Mouse (Mus musculus): Measurements from ENCODE around the gene Rcn3. TPM values are rescaled to one million over a fixed set of nuclear protein-coding genes. Genes with fewer than 3 reads are reported as not detected.
A peak's percentile ranks its signal among the peaks of the same experiment; 100 is the strongest.

Gene Rcn3
- polyA plus RNA-seq, 1 experiment from 2014 or later = 260 TPM

DNA sequence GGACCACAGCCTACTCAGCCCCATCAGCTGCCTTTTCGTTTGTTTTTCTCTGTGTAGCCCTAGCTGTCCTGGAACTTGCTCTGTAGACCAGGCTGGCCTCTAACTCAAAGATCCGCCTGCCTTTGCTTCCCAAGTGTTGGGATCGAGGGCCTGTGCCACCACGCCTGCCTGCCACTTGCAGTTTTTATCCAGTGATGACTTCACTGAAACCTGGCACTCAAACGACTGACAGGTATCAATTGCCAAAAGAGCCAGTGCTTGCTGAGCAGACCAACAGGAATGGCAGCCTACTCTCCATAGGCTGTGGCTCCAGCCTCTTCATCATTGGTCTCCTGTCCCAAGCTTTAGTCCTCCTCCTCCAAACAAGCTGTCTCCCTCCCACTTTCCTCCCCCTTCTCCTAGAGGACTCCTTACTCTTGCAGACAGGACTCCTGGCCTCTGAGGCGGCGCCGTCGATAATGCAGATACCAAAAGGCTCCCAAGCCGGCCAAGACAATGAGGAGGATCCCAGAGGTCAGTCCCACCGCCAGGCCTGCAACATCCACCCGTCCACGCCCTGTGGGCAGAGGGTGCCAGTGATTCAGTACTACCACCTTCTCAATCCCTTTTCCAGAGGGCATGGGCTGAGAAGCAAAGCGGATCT is 35.6 kb downstream of the Rcn3 start:
- H3K36me3 ChIP-seq (ENCODE audit: control insufficient read depth, insufficient read depth, low read length) = no peaks in the 10 kb centered on the region
- H3K9me3 ChIP-seq (ENCODE audit: control insufficient read depth, low read length) = no peaks in the 10 kb centered on the region
- H3K4me2 ChIP-seq (ENCODE audit: low read depth, low read length) = no peak overlapping the region
- no peaks in the 10 kb centered on the region for H3K27me3 ChIP-seq (replicated peaks; ENCODE audit: control insufficient read depth, insufficient read depth, low read length)
- no peak for ATAC-seq
- peaks cover 14% of the 10 kb centered on the region for H3K4me1 ChIP-seq (ENCODE audit: control insufficient read depth, insufficient read depth, low read length)
- H3K9ac ChIP-seq (ENCODE audit: low read depth, low read length) = no peak overlapping the region; the same call in 1 of the 2 replicates
- H3K27ac ChIP-seq (ENCODE audit: low read length) = no peak overlapping the region
- no peak overlapping the region for H3K4me3 ChIP-seq (ENCODE audit: low read length)
- 77% methylated on average over 14 of the region's 14 CpGs for WGBS

DNA sequence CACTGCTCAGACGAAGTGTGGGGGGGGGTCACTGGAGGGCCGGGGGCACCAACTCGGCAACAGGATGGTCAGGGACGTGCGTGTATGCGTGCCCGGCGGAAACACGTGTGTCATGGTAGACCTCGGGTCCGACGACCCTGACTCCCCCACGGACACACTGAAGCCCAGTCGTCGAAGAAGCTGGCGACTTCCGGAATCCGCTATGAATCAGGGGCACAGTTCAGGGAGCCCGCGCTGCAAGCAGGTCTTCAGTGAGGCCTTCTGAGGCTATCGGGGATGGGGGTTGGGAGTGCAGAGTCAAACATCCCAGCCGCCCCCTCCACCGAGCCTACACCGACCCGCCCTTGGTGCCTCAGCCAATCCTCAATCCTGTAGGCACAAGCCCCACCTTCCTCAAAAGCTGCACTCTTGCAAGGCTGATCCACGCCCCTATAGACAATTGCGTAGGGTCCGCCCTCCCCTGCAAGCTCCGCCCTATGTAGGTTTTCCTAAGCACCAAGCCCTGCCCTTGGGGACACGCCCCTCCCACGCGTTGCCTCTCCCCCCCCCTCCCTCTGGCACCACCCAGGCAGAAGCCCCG is 38.0 kb downstream of the Rcn3 start:
- Histone ChIP-seq H3K27me3 (replicated peaks; ENCODE audit: control insufficient read depth, insufficient read depth, low read length) (no peaks in the 10 kb centered on the region), H3K27ac (ENCODE audit: low read length) (peak overlapping the region; percentile 99), H3K4me1 (ENCODE audit: control insufficient read depth, insufficient read depth, low read length) (peaks cover 21% of the 10 kb centered on the region), H3K36me3 (ENCODE audit: control insufficient read depth, insufficient read depth, low read length) (peaks cover 14% of the 10 kb centered on the region; the same call in 1 of the 2 replicates), H3K9ac (ENCODE audit: low read depth, low read length) (peak overlapping the region; percentile 92), H3K4me3 (ENCODE audit: low read length) (peak overlapping the region; percentile 84), H3K4me2 (ENCODE audit: low read depth, low read length) (peak overlapping the region; percentile 74), H3K9me3 (ENCODE audit: control insufficient read depth, low read length) (no peaks in the 10 kb centered on the region)
- ATAC-seq = peak; percentile 94
- WGBS = under 1% methylated on average over 33 of the region's 33 CpGs

GRCm38 (mm10) chr7:45053117-45053930 is 38.7 kb downstream of the Rcn3 start:
- H3K9me3 ChIP-seq (ENCODE audit: control insufficient read depth, low read length) = no peaks in the 10 kb centered on the region
- peak overlapping the region; percentile 99 for H3K27ac ChIP-seq (ENCODE audit: low read length)
- peak overlapping the region; percentile 92 for H3K9ac ChIP-seq (ENCODE audit: low read depth, low read length)
- H3K4me2 ChIP-seq (ENCODE audit: low read depth, low read length) = peak overlapping the region; percentile 74
- H3K4me1 ChIP-seq (ENCODE audit: control insufficient read depth, insufficient read depth, low read length) = peaks cover 21% of the 10 kb centered on the region
- H3K27me3 ChIP-seq (replicated peaks; ENCODE audit: control insufficient read depth, insufficient read depth, low read length) = no peaks in the 10 kb centered on the region
- peak overlapping the region; percentile 84 for H3K4me3 ChIP-seq (ENCODE audit: low read length)
- under 1% methylated on average over 41 of the region's 59 CpGs for WGBS
- H3K36me3 ChIP-seq (ENCODE audit: control insufficient read depth, insufficient read depth, low read length) = peaks cover 20% of the 10 kb centered on the region
- peak; percentile 47 for ATAC-seq

DNA sequence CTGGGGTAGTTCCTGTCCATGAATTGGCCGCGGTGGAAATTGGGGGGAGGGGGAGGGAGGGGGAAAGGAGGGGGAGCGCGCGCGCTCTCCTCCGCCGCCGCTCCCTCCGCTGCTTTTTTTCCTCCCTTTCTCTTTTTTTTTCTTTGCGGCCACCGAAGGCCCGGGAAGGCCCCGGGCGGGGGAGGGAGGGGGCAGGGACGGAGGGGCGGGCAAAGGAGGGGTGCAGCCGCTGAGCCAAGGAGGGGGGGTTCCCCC is 39.2 kb downstream of the Rcn3 start, which contains the start of gene Prr12:
TSS of gene Prr12 (minus strand) at position 20 of the 255 bp plus-strand sequence.
- Histone ChIP-seq H3K4me3 (ENCODE audit: low read length) (peak within 1 kb of the TSS; percentile 84), H3K9me3 (ENCODE audit: control insufficient read depth, low read length) (no peaks in the 10 kb centered on the region), H3K4me2 (ENCODE audit: low read depth, low read length) (peak within 1 kb of the TSS; percentile 74), H3K36me3 (ENCODE audit: control insufficient read depth, insufficient read depth, low read length) (peaks cover 25% of the 10 kb centered on the region), H3K4me1 (ENCODE audit: control insufficient read depth, insufficient read depth, low read length) (peaks cover 21% of the 10 kb centered on the region), H3K27ac (ENCODE audit: low read length) (peak within 1 kb of the TSS; percentile 99), H3K9ac (ENCODE audit: low read depth, low read length) (peak within 1 kb of the TSS; percentile 92), H3K27me3 (replicated peaks; ENCODE audit: control insufficient read depth, insufficient read depth, low read length) (no peaks in the 10 kb centered on the region)
- WGBS = 0% methylated on average over 12 of the region's 18 CpGs
- ATAC-seq = peak; percentile 22

- Histone ChIP-seq H3K9me3 (ENCODE audit: control insufficient read depth, low read length) (no peaks in the 10 kb centered on the region), H3K27ac (ENCODE audit: low read length) (peak overlapping the region; percentile 99)
These were observed 39.7 kb downstream of the Rcn3 start for GRCm38 (mm10) chr7:45052181-45052861.

DNA sequence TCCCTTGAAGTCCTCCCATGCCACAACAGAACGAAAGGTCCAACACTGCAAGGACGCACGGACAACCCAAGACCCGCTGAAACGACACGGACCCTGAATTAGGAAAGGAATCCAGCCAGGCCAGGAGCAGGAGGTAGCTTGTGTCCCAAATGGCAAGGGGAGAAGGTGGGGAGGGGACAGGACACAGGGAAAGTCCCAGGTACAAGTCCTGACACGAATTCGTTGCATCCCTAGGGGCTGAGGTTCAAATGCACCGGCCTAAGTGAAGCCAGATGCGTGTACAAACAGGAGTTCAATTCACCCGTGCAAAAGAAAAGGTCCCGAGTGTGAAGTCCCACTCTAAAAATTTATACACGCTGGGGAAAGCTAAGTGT is 40.4 kb downstream of the Rcn3 start:
- Histone ChIP-seq H3K27ac (ENCODE audit: low read length) (peak overlapping the region; percentile 99), H3K4me2 (ENCODE audit: low read depth, low read length) (peak overlapping the region; percentile 74), H3K9me3 (ENCODE audit: control insufficient read depth, low read length) (no peaks in the 10 kb centered on the region), H3K36me3 (ENCODE audit: control insufficient read depth, insufficient read depth, low read length) (peaks cover 37% of the 10 kb centered on the region), H3K27me3 (replicated peaks; ENCODE audit: control insufficient read depth, insufficient read depth, low read length) (no peaks in the 10 kb centered on the region), H3K9ac (ENCODE audit: low read depth, low read length) (peak overlapping the region; percentile 92), H3K4me3 (ENCODE audit: low read length) (peak overlapping the region; percentile 84), H3K4me1 (ENCODE audit: control insufficient read depth, insufficient read depth, low read length) (peaks cover 21% of the 10 kb centered on the region)
- WGBS = 3% methylated on average over 13 of the region's 13 CpGs
- ATAC-seq = no peak

More at GRCm38 (mm10) chr7:45052181-45052861, 39.7 kb downstream of the Rcn3 start:
- no peak for ATAC-seq
- peak overlapping the region; percentile 74 for H3K4me2 ChIP-seq (ENCODE audit: low read depth, low read length)
- H3K9ac ChIP-seq (ENCODE audit: low read depth, low read length) = peak overlapping the region; percentile 92
- peaks cover 21% of the 10 kb centered on the region for H3K4me1 ChIP-seq (ENCODE audit: control insufficient read depth, insufficient read depth, low read length)
- peaks cover 29% of the 10 kb centered on the region for H3K36me3 ChIP-seq (ENCODE audit: control insufficient read depth, insufficient read depth, low read length)
- WGBS = 0% methylated on average over 37 of the region's 38 CpGs
- peak overlapping the region; percentile 84 for H3K4me3 ChIP-seq (ENCODE audit: low read length)
- no peaks in the 10 kb centered on the region for H3K27me3 ChIP-seq (replicated peaks; ENCODE audit: control insufficient read depth, insufficient read depth, low read length)

DNA sequence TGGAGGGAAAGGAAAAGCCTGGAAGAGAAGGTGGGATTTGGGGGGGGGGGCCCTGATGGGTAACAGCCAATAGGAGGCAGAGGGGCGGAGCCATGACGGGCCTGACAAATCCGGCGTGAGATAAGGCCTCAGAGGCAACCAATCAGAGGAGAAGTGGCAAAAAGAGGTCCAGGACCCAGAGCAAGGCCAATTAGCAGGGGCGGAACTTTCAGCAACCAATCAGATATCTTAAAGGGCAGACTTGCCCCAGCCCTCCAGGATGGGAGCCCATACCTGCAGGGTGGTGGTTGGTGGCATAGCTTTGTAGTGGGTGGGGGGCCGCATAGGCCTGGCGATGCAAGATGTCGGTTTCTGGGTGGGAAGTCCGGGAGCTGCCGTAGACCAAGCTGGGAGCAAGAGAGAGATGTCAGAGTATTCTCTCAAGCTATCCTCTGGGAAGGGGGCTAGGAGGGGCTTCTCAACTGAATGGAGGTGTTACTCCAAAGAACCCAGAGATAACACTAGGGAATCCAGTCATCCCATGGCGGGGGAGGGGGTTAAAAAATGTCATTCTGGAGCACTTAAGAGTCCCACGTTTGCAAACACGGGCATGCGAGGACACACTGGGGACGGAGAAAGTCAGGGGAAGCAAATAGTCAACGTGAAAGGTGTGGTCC is 40.9 kb downstream of the Rcn3 start:
- peak overlapping the region; percentile 99 for H3K27ac ChIP-seq (ENCODE audit: low read length)
- 6% methylated on average over 16 of the region's 16 CpGs for WGBS
- no peaks in the 10 kb centered on the region for H3K9me3 ChIP-seq (ENCODE audit: control insufficient read depth, low read length)
- peaks cover 21% of the 10 kb centered on the region for H3K4me1 ChIP-seq (ENCODE audit: control insufficient read depth, insufficient read depth, low read length)
- peak; percentile 5; the same call in 1 of the 2 replicates for ATAC-seq
- H3K36me3 ChIP-seq (ENCODE audit: control insufficient read depth, insufficient read depth, low read length) = peaks cover 42% of the 10 kb centered on the region
- peak overlapping the region; percentile 84 for H3K4me3 ChIP-seq (ENCODE audit: low read length)
- peak overlapping the region; percentile 92 for H3K9ac ChIP-seq (ENCODE audit: low read depth, low read length)
- peak overlapping the region; percentile 74 for H3K4me2 ChIP-seq (ENCODE audit: low read depth, low read length)
- no peaks in the 10 kb centered on the region for H3K27me3 ChIP-seq (replicated peaks; ENCODE audit: control insufficient read depth, insufficient read depth, low read length)

DNA sequence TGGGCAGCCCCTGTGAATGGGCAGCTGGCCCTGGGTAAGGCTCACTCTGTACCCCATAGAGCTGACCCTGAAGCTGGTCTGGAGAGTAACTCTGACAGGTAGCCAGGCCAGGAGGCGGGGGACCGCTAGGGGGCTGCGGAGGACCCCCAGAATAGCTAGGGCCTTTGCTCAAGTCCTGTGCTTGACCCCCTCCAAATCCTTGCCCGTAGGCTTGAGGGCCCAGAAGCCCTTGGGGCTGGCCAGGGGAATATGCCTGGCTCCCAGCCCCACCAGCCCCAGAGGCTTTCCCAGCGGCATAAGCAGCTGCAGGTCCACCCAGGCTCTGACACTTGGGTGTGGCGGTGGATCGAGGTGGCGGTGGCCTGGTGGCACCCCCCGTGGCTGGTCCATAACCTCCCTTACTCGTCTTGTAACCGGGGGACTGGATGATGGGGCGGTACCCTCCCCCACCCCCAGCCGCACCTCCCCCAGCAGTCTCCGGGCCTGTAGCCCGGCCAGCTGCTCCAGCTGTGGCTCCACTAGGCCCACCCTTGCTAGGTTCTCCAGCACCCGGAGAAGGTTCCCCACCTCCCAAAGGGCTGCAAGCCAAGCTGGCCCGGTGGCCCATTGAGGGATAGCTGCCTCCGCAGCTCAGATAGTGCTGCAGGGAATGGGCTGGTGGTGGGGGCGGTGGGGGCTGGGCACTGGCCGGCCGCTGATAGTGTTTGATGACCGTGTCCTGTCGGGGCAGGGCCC is 42.9 kb downstream of the Rcn3 start:
- Histone ChIP-seq H3K4me1 (ENCODE audit: control insufficient read depth, insufficient read depth, low read length) (peaks cover 19% of the 10 kb centered on the region), H3K36me3 (ENCODE audit: control insufficient read depth, insufficient read depth, low read length) (peaks cover 53% of the 10 kb centered on the region)
- 88% methylated on average over 23 of the region's 23 CpGs for WGBS

More for the DNA sequence above, 42.9 kb downstream of the Rcn3 start:
- Histone ChIP-seq H3K9me3 (ENCODE audit: control insufficient read depth, low read length) (no peaks in the 10 kb centered on the region), H3K4me3 (ENCODE audit: low read length) (no peak overlapping the region), H3K9ac (ENCODE audit: low read depth, low read length) (no peak overlapping the region), H3K4me2 (ENCODE audit: low read depth, low read length) (no peak overlapping the region), H3K27me3 (replicated peaks; ENCODE audit: control insufficient read depth, insufficient read depth, low read length) (no peaks in the 10 kb centered on the region), H3K27ac (ENCODE audit: low read length) (no peak overlapping the region)
- ATAC-seq = no peak
